Mouse (Mus musculus) forebrain, embryonic 10.5 days (tissue): ENCODE data around the gene Apba2. TPM values are rescaled to one million over a fixed set of nuclear protein-coding genes. Genes with fewer than 3 reads are reported as not detected.

Experiments used
- DNase-seq: peaks from one replicate; pipeline ENCODE4 v3.0.0-alpha.2; 2017; ENCODE audit warnings: low spot score; ENCODE audit errors: extremely low spot score
- H3K27ac ChIP-seq: fragments of 300-500 bp; sonication (generic); 2 replicates; pipeline ENCODE4 v1.5.1; 2016; ENCODE audit warnings: mild to moderate bottlenecking
- H3K27me3 ChIP-seq: fragments of 300-500 bp; sonication (generic); 2 replicates; pipeline ENCODE4 v1.6.1; 2016; ENCODE audit warnings: mild to moderate bottlenecking; ENCODE audit not compliant: poor library complexity, severe bottlenecking
- H3K36me3 ChIP-seq: fragments of 300-500 bp; sonication (generic); replicated peaks from 2 replicates; pipeline ENCODE4 v1.6.1; 2016; ENCODE audit warnings: mild to moderate bottlenecking, moderate library complexity
- H3K4me1 ChIP-seq: fragments of 300-500 bp; sonication (generic); 2 replicates; pipeline ENCODE4 v1.6.1; 2016
- H3K4me3 ChIP-seq: fragments of 300-500 bp; sonication (generic); 2 replicates; pipeline ENCODE4 v1.5.1; 2016; ENCODE audit warnings: mild to moderate bottlenecking, moderate library complexity
- H3K9me3 ChIP-seq: fragments of 300-500 bp; sonication (generic); 2 replicates; pipeline ENCODE4 v1.6.1; 2016; ENCODE audit warnings: mild to moderate bottlenecking, moderate library complexity
- WGBS: fragments of 180-500 bp; shearing (Covaris S2); methylation state at CpG from one replicate; pipeline ENCODE4 v1.1.7; 2016; 5-methylcytosine and 5-hydroxymethylcytosine counted together
- polyA plus RNA-seq: library from polyadenylated mRNA; unstranded; fragments of >200 nt; fragmentation: Nextera tagmentation; extraction: Ambion mirVana; gene quantifications from 2 replicates; pipeline ENCODE4 v1.2.1, GENCODE M21; 2016

The Apba2 gene
- polyA plus RNA-seq, 1 experiment from 2014 or later, result 46.1 TPM

DNA sequence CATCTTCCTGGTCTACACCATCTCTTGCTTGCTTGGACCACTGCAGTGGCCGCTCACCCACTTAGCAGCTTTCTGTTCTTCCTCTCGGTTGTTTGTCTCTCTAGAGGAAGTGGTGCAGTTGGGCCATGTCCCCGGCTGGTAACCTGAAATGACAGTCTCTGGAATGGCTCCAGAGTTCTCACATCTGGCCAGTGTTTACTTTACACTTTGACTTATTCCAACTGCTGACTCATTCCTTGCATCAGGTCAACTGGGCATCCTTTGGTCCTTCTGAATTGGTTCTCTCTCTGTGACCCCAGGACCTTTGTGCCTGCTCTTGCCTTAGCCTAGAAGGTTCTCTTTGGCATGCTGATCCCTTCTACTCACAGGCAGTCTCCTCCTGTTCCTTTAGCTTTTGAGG, 227.3 kb downstream of the Apba2 start:
- DNase-seq, result no peak
- Histone ChIP-seq H3K9me3 (no peaks in the 10 kb centered on the region), H3K4me3 (no peak overlapping the region), H3K27me3 (no peaks in the 10 kb centered on the region), H3K36me3 (no peaks in the 10 kb centered on the region), H3K27ac (no peak overlapping the region), H3K4me1 (no peaks in the 10 kb centered on the region)
- WGBS, result 87% methylated on average over 3 of the region's 3 CpGs

DNA sequence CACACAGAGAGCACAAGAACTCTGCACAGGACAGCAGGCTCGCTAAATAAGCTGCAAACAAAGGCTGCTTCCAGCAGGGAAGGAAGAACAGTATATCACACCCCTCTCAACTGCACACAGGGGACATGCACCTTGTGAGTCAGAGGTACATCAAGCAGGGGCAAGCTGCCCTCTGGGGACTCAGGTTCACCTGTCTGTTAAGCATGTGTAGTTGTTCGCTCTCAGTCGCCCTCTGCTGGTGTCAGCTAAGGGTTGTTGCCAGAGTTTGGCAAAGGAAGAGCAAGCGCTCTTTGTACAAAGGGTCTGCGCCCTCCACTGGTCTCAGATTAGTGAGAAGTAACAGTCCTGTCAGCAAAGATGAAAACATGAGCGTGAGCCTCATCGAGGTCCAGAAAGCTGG, 228.3 kb downstream of the Apba2 start:
- Histone ChIP-seq H3K27me3 (no peaks in the 10 kb centered on the region), H3K9me3 (no peaks in the 10 kb centered on the region), H3K27ac (no peak overlapping the region), H3K4me3 (no peak overlapping the region), H3K4me1 (no peaks in the 10 kb centered on the region), H3K36me3 (no peaks in the 10 kb centered on the region)
- peak; percentile 63 for DNase-seq
- WGBS, result 33% methylated on average over 7 of the region's 7 CpGs

DNA sequence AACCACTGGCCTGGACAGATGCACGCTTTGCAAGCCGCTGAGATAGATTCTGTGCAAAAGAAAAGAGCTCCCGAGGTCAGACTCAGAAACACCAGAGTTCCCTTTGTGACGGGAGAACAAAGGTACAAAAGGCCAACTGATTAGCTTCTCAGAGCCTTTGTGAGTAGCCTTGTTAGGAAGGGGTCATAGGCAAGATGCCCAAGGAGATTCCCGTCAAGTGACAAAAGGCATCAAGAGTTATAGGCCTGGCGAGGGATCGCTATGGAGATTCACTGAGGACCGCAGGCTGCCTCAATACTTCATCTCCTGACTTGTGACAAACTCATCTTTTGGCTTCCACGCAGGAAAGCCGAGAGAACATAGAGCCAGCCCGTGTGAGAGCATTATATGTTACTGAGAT, 237.6 kb downstream of the Apba2 start:
- Histone ChIP-seq H3K27me3 (peaks cover 9% of the 10 kb centered on the region; the same call in 1 of the 2 replicates), H3K36me3 (peaks cover 10% of the 10 kb centered on the region), H3K27ac (0 out of 2 replicates have a peak overlapping the region, but pooled peaks have one; percentile 6), H3K4me3 (no peak overlapping the region), H3K9me3 (no peaks in the 10 kb centered on the region), H3K4me1 (peaks cover 29% of the 10 kb centered on the region)
- WGBS, result 32% methylated on average over 11 of the region's 11 CpGs
- peak; percentile 24 for DNase-seq

DNA sequence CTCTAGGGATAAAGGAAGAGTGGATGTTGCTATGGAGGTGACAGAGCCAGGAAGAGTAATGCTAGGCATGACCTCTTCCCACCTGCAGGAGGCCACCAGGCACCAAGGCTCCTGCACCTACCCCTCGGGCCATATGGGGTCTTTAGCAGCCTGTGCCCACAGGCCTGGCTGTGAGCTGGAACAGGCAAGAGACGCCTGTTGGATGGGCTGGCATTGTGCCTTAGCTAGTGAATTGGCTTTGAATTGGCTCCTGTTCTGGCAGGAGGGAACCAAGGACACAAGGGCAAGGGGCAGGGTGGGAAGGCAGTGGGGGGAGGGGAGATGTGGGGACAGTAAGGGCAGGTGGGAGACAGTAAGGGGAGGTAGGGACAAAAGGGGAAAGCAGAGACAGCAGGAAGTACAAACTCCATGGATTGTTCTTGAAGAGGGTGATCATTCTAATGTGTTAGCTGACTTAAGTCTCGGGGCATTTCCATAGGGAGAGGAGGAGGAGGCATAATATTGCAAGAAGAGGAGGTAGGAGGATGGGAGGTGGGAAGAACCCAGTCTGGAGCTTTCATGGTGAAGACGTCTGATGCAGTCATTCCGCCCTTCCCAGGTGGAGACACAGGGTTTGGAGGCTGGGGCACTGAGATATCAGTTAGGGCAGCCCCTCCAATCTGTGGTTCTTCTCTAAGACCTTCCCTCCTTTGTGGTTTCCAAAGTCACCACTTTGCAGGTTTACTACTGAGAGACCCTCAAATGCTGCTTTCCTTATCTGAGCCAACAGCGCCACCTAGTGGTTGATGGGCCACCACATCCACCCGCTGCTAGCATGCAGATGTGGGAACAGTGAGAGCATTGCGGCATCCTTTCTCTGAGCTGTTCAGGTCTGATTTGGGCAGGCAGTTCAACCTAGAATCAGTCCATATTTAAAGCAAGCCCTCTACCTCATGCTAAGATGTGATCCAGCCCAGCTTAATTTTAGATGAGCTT, 240.1 kb downstream of the Apba2 start:
- Histone ChIP-seq H3K4me1 (peaks cover 29% of the 10 kb centered on the region), H3K4me3 (no peak overlapping the region), H3K27ac (peak overlapping the region; percentile 15; the same call in 1 of the 2 replicates), H3K36me3 (peaks cover 30% of the 10 kb centered on the region), H3K9me3 (no peaks in the 10 kb centered on the region), H3K27me3 (peaks cover 9% of the 10 kb centered on the region; the same call in 1 of the 2 replicates)
- WGBS, result 39% methylated on average over 8 of the region's 8 CpGs
- DNase-seq, result peak; percentile 88

DNA sequence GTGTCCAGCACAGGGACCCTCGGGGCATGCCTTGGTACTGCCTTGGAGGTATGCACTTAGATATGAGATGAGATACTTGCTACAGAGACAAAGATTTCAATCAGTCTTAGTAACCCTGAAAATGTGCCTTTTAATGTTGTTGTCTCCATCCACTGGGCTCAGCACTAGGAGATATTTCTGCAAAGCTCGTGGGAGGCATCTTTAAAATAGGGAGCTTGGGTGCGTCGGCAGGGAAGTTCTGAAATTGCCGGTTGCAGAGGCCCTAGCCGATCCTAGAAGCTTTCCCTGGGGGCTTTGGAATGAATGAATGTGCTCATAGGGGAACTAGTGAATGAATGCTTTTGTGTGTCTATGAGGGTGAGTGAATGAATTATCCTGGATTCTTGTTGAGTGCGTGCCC, 242.1 kb downstream of the Apba2 start:
- H3K4me1 ChIP-seq, result peaks cover 18% of the 10 kb centered on the region
- peaks cover 32% of the 10 kb centered on the region for H3K36me3 ChIP-seq
- H3K27ac ChIP-seq, result no peak overlapping the region
- peaks cover 9% of the 10 kb centered on the region; the same call in 1 of the 2 replicates for H3K27me3 ChIP-seq
- H3K9me3 ChIP-seq, result no peaks in the 10 kb centered on the region
- DNase-seq, result no peak
- no peak overlapping the region for H3K4me3 ChIP-seq
- WGBS, result 92% methylated on average over 7 of the region's 7 CpGs

DNA sequence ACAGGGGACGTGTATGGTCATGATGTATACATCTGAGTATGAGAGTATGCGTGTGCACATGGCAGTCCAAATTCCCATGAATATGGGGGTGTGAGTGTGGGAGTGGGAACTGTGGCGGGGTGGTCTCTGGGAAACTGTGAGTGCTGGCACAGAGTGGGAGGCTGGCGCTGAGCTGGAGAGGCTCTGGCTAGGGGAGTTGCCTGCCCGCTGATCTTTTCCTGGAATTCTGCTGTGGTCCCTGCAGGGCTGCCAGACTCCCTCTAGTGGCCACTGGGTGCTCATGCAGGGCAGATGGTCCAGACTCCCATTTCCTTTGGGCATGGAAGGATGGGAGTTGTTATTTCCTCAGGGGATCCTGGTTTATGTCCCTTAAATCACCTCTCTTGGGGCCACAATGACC, 250.0 kb downstream of the Apba2 start:
- Histone ChIP-seq H3K27ac (no peak overlapping the region), H3K4me3 (no peak overlapping the region), H3K9me3 (no peaks in the 10 kb centered on the region), H3K4me1 (peaks cover 6% of the 10 kb centered on the region), H3K36me3 (peaks cover 13% of the 10 kb centered on the region), H3K27me3 (no peaks in the 10 kb centered on the region)
- peak; percentile 67 for DNase-seq
- WGBS, result 36% methylated on average over 5 of the region's 5 CpGs

DNA sequence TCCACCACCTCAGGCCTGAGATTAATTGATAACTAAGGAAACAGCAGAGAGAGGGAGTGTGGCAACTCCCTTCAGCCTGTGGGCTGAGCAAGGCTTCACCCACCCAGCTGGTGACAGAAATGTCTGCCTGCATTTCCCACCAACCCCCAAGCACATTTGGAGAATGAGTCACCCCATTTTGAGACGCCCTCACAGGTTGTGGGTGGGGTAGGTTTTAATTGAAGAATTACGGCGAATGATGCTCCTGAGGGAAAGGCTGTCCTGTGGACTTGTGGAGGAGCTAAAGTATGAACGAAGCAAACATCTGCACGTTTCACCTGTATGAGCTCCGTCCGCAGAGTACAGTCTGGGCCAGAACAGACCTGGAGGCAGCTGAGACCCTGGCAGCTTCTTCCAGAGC, 250.6 kb downstream of the Apba2 start:
- H3K4me3 ChIP-seq, result no peak overlapping the region
- H3K27ac ChIP-seq, result no peak overlapping the region
- peaks cover 6% of the 10 kb centered on the region for H3K4me1 ChIP-seq
- H3K9me3 ChIP-seq, result no peaks in the 10 kb centered on the region
- H3K36me3 ChIP-seq, result peaks cover 13% of the 10 kb centered on the region
- H3K27me3 ChIP-seq, result no peaks in the 10 kb centered on the region
- no peak for DNase-seq
- WGBS, result 92% methylated on average over 7 of the region's 7 CpGs

DNA sequence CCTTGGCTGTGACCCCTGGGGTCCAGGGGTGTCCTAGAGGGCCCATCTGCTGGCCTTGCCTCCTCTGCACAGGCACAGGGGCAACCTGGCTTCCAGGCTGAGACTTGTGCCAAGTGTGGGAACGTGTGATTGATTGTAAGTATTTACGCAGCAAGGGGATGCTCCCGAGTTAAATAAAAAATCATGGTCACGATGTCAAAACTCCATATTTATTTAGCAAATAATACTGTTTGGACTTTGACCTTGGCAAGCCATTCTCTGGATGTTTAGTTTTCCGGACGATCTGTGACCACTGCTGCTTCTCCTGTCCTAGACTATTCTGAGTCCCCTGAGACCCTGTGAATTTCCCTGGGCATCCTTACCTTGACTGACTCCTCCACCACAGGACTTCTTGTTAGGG, 252.2 kb downstream of the Apba2 start:
- no peak for DNase-seq
- 0 out of 2 replicates have a peak, but pooled peaks cover 3% of the 10 kb centered on the region for H3K36me3 ChIP-seq
- H3K4me3 ChIP-seq, result no peak overlapping the region
- no peaks in the 10 kb centered on the region for H3K9me3 ChIP-seq
- H3K27ac ChIP-seq, result no peak overlapping the region
- H3K27me3 ChIP-seq, result no peaks in the 10 kb centered on the region
- H3K4me1 ChIP-seq, result peaks cover 6% of the 10 kb centered on the region
- 88% methylated on average over 6 of the region's 6 CpGs for WGBS

DNA sequence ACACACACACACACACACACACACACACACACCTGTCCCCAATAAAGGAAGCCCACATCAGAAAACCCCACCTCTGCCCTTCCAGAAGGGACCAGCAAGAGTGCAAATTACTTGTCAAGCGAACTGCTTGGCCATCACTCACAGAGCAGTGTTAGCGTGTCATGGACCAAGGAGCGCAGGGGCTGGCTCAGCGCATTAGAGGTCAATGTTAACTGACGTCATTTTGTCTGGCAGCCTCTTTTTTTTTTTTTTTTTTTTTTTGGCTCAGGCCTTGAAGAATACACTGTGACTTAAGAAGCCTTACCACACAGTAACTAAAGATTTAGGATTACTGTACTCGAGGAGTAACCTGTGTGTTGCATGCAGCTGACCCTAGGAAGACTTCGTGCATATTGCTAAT, 252.7 kb downstream of the Apba2 start:
- Histone ChIP-seq H3K27ac (no peak overlapping the region), H3K4me3 (no peak overlapping the region), H3K9me3 (no peaks in the 10 kb centered on the region), H3K27me3 (no peaks in the 10 kb centered on the region), H3K36me3 (0 out of 2 replicates have a peak, but pooled peaks cover 3% of the 10 kb centered on the region), H3K4me1 (peaks cover 6% of the 10 kb centered on the region)
- 90% methylated on average over 7 of the region's 7 CpGs for WGBS
- no peak for DNase-seq

DNA sequence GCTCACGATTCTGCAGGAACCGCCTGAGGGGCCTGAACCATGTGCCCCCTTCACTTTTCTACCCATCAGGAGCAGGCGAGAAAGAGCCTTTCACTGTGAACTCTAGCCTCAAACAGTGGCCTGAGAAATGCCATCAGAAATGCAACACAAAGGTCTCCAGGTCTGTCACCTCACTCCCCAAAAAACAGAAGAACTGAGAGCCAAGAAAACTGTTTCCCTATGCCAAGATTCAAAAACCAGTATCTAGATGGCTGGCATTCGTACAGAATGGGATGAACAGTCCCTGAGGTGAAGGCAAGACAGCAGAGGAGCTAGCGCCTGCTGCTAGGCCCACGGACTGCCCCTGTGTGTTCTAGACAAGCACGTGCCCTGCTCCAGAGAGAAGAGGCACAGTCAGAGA, 253.6 kb downstream of the Apba2 start:
- WGBS, result 88% methylated on average over 7 of the region's 7 CpGs

DNA sequence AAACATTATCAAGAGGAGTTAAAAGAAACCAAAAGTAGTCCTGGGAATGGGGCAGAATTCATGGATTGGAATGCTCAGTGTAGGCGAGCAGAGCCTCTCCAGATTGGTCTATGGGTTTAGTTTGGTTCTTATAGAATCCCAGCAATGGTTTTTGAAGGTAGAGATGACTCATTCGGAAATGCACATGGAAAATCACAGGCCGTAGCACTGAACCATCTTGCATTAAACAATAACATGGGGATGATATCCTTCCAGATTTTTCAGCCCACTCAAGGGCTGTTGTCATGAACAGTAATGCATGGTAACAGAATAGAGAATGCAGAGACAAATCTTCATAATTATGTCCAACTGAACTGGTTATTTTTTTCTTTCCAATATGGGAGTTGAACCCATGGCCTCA, 264.1 kb downstream of the Apba2 start:
- peaks cover 5% of the 10 kb centered on the region; the same call in 1 of the 2 replicates for H3K4me1 ChIP-seq
- DNase-seq, result no peak
- H3K27ac ChIP-seq, result no peak overlapping the region
- no peaks in the 10 kb centered on the region for H3K9me3 ChIP-seq
- no peaks in the 10 kb centered on the region for H3K36me3 ChIP-seq
- WGBS, result 89% methylated on average over 3 of the region's 3 CpGs
- no peak overlapping the region for H3K4me3 ChIP-seq
- no peaks in the 10 kb centered on the region for H3K27me3 ChIP-seq

More for the DNA sequence above, 253.6 kb downstream of the Apba2 start:
- H3K27me3 ChIP-seq, result no peaks in the 10 kb centered on the region
- H3K4me3 ChIP-seq, result no peak overlapping the region
- H3K4me1 ChIP-seq, result peaks cover 6% of the 10 kb centered on the region
- H3K9me3 ChIP-seq, result no peaks in the 10 kb centered on the region
- H3K36me3 ChIP-seq, result 0 out of 2 replicates have a peak, but pooled peaks cover 3% of the 10 kb centered on the region
- no peak overlapping the region for H3K27ac ChIP-seq
- no peak for DNase-seq

DNA sequence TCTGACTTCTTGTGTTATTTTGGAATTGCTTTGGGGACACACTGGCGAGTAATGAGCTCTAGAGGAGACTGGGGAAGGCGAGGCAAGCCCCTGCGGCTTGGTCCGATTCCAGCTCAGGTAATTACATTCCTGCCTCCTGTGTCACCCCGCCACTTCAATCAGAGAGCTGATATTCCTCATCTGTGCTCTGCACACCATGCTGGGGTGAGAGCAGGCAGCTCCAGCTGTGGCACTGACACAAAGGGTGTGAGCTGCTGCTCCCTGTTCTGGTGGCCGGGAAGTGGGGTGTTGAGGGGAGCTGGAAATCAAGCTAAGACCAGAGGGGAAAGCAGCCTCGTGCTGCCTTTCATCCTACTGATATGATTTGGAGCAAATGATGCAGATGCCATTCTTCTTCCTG, 268.3 kb downstream of the Apba2 start:
- no peak for DNase-seq
- no peak overlapping the region for H3K27ac ChIP-seq

DNA sequence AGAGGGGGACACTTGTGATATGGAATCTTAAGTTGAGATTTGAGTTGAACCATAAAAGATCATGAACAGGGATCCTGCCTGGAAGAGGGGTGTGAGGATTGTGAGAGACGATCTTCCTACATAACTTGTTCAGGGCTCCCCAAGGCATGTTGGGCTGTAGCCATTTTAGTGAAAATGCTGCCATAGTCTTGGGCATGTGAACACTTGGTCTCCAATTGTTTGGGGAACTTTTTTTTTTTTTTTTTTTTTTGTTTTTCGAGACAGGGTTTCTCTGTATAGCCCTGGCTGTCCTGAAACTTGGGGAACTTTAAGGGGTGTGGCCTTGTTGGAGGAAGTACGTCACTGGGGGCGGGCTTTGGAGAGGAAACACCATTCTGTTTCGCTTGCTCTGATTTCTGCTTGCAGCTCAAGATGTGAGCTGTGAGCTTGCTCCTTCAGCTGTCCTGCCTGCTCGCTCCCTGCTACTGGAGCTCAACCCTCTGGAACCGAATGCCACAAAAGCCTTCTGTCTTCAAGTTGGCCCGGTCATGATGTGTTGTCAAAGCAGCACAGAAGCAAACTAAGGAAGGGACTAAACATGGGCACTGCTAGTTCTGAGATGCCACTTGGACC, 269.4 kb downstream of the Apba2 start:
- no peak overlapping the region for H3K27ac ChIP-seq
- no peaks in the 10 kb centered on the region for H3K36me3 ChIP-seq
- H3K27me3 ChIP-seq, result no peaks in the 10 kb centered on the region
- no peak for DNase-seq
- H3K9me3 ChIP-seq, result no peaks in the 10 kb centered on the region
- 82% methylated on average over 8 of the region's 8 CpGs for WGBS
- peaks cover 21% of the 10 kb centered on the region for H3K4me1 ChIP-seq
- no peak overlapping the region for H3K4me3 ChIP-seq

More for the DNA sequence above, 268.3 kb downstream of the Apba2 start:
- Histone ChIP-seq H3K27me3 (no peaks in the 10 kb centered on the region), H3K9me3 (no peaks in the 10 kb centered on the region), H3K4me3 (no peak overlapping the region), H3K4me1 (peaks cover 21% of the 10 kb centered on the region), H3K36me3 (no peaks in the 10 kb centered on the region)
- WGBS, result 73% methylated on average over 7 of the region's 7 CpGs
